In the genomic region with DNA sequence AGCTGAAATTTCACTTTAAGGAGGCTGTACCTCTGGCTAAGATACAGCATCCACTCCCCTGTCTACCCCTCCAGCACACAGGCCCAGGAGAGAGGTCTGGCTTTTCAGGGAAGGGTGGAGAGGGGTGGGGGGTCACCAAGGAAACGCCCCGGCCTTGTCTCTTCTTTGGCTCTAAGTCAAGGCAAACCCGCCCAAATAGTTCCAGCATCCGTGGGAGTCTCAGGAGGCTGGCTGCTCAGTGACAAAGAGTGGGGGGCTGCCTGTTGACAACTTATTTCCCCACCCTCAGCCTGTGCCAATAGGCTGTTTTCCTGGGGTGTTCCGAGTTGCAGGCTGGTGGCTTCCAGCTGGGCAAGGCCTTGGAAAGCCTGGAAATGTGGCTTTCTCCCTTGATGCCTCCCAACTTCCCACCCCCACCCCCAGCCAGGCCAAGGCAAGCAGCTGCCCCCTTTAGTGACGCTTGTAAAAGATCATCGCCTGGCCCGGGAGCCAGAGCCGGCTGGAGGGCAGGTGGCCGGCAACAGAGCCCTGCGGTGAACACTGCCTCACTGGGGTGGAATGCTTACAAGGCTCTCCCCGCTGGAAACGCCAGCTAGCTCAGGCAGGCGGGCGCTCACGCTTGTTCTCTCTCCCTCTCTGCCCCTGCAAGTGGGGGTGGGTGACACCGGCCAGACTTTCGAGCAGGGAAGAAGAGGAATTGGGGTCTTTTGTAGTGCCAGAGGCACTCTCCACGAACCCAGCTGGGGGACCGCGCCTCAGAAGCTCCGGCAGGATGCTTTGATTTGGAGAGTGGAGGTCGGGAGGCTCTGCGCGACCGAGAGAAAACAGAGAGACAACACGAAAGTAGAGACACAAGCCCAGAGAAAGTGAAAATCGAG, we compare ENCODE assay signal across 7 mouse cellular contexts. TPM values are rescaled to one million over a fixed set of nuclear protein-coding genes. Genes with fewer than 3 reads are reported as not detected.
DNase-seq lines count a peak whose midpoint lies in the region; ATAC-seq lines count a peak whose summit lies in the region.

No protein-coding gene starts in this region.

- H3K36me3 ChIP-seq in forebrain, embryonic 12.5 days (replicated peaks), result no peaks in the 10 kb centered on the region
- no peaks in the 10 kb centered on the region for H3K36me3 ChIP-seq in hindbrain, embryonic 16.5 days (ENCODE audit: control insufficient read depth, insufficient read depth, low read length)

- peak overlapping the region; percentile 55 for H3K4me3 ChIP-seq in forebrain, embryonic 12.5 days (replicated peaks)
- H3K4me3 ChIP-seq in hindbrain, embryonic 16.5 days (ENCODE audit: low read length), result peak overlapping the region; percentile 60

- H3K9me3 ChIP-seq in forebrain, embryonic 12.5 days, result no peaks in the 10 kb centered on the region
- no peaks in the 10 kb centered on the region for H3K9me3 ChIP-seq in hindbrain, embryonic 16.5 days (ENCODE audit: control insufficient read depth, low read length)

- ATAC-seq in forebrain, embryonic 12.5 days (ENCODE audit: low FRiP score), result 0 out of 2 replicates have a peak, but pooled peaks have one; percentile 39
- peak; percentile 61 for ATAC-seq in hindbrain, embryonic 16.5 days

- 4% methylated on average over 28 of the region's 28 CpGs for WGBS in forebrain, embryonic 12.5 days
- WGBS in hindbrain, embryonic 16.5 days, result 2% methylated on average over 28 of the region's 28 CpGs

- H3K4me2 ChIP-seq in forebrain, embryonic 12.5 days, result peak overlapping the region; percentile 89
- H3K4me2 ChIP-seq in hindbrain, embryonic 16.5 days (ENCODE audit: low read length), result peak overlapping the region; percentile 96

- H3K4me1 ChIP-seq in forebrain, embryonic 12.5 days, result peaks cover 28% of the 10 kb centered on the region
- peaks cover 17% of the 10 kb centered on the region for H3K4me1 ChIP-seq in hindbrain, embryonic 16.5 days (ENCODE audit: control insufficient read depth, insufficient read depth, low read depth, low read length)

- H3K27me3 ChIP-seq in forebrain, embryonic 12.5 days, result peaks cover 78% of the 10 kb centered on the region
- H3K27me3 ChIP-seq in hindbrain, embryonic 16.5 days (replicated peaks; ENCODE audit: control insufficient read depth, insufficient read depth, low read length), result peaks cover 19% of the 10 kb centered on the region

- H3K9ac ChIP-seq in forebrain, embryonic 12.5 days, result peak overlapping the region; percentile 55
- peak overlapping the region; percentile 74 for H3K9ac ChIP-seq in hindbrain, embryonic 16.5 days (ENCODE audit: low read depth, low read length)

- 0 out of 2 replicates have a peak overlapping the region, but pooled peaks have one; percentile 27 for H3K27ac ChIP-seq in forebrain, embryonic 12.5 days
- H3K27ac ChIP-seq in hindbrain, embryonic 16.5 days (ENCODE audit: low read depth, low read length), result peak overlapping the region; percentile 55

- peak; percentile 46 for DNase-seq in urinary bladder, postnatal 14 days (ENCODE audit: low spot score)
- no peak for DNase-seq in urinary bladder, postnatal 4 days (ENCODE audit: low spot score in 2 of 2)
- DNase-seq in mesoderm, embryonic 11.5 days (ENCODE audit: low read depth, low spot score), result peak; percentile 59
- DNase-seq in thymus, postnatal 10 days (ENCODE audit: low spot score in 2 of 2), result no peak
- no peak for DNase-seq in frontal cortex, postnatal 25 days (ENCODE audit: low spot score in 2 of 2)

RNA-seq across cellular contexts. Expression of a gene that starts 1.1 kb away (rescaled TPM):
- 22.5 and 26.7 TPM in 2 replicates for polyA plus RNA-seq in forebrain, embryonic 12.5 days (2016; fragmentation: Nextera tagmentation; extraction: Ambion mirVana)
- 43.7 and 57.7 TPM in 2 replicates for polyA plus RNA-seq in hindbrain, embryonic 16.5 days (2015; fragmentation: Nextera tagmentation; extraction: Ambion mirVana)

RNA-seq across cellular contexts. Expression of a gene that starts 16.3 kb away (rescaled TPM):
- 0.18 TPM in 1 of 2 replicates, not detected in the other for polyA plus RNA-seq in forebrain, embryonic 12.5 days (2016; fragmentation: Nextera tagmentation; extraction: Ambion mirVana)
- polyA plus RNA-seq in hindbrain, embryonic 16.5 days (2015; fragmentation: Nextera tagmentation; extraction: Ambion mirVana), result 0.64 and 0.66 TPM in 2 replicates

RNA-seq across cellular contexts. Expression of a gene that starts 39.2 kb away (rescaled TPM):
- polyA plus RNA-seq in forebrain, embryonic 12.5 days (2016; fragmentation: Nextera tagmentation; extraction: Ambion mirVana), result 416 and 438 TPM in 2 replicates
- polyA plus RNA-seq in hindbrain, embryonic 16.5 days (2015; fragmentation: Nextera tagmentation; extraction: Ambion mirVana), result 342 and 378 TPM in 2 replicates

Comparison
In these comparisons a context has a peak if more than half of its experiments do, and no peak if none do; other contexts are left out.
1. DNase-seq: peak in urinary bladder, postnatal 14 days (single experiment) and mesoderm, embryonic 11.5 days (single experiment); none in urinary bladder, postnatal 4 days (0 of 2), thymus, postnatal 10 days (0 of 2) and frontal cortex, postnatal 25 days (0 of 2).